Mouse (Mus musculus) testis, adult 2 months (tissue): ENCODE measurements at regions not wholly inside any gene's neighbourhood (a gene's known extent, or its start where the extent isn't known, plus 50 kb on each side); places are given as distances from the start of the nearest gene placed in this dataset.
A peak's percentile ranks its signal among the peaks of the same experiment; 100 is the strongest.

Experiments
- H3K27ac ChIP-seq: fragments of 200-500 bp; 2 replicates; pipeline ENCODE4 v1.5.1; 2012; ENCODE audit warnings: low read depth, low read length; ENCODE audit not compliant: control insufficient read depth, insufficient read depth
- H3K27me3 ChIP-seq: fragments of 200-500 bp; 2 replicates; pipeline ENCODE4 v1.6.1; 2012; ENCODE audit warnings: mild to moderate bottlenecking, low read length, moderate library complexity; ENCODE audit not compliant: control insufficient read depth, insufficient read depth
- H3K36me3 ChIP-seq: fragments of 200-500 bp; 2 replicates; pipeline ENCODE4 v1.6.1; 2012; ENCODE audit warnings: mild to moderate bottlenecking, low read length; ENCODE audit not compliant: control insufficient read depth, insufficient read depth
- H3K4me1 ChIP-seq: fragments of 200-500 bp; 2 replicates; pipeline ENCODE4 v1.6.1; 2012; ENCODE audit warnings: low read length; ENCODE audit not compliant: control insufficient read depth, insufficient read depth
- H3K4me3 ChIP-seq: fragments of 200-500 bp; 2 replicates; pipeline ENCODE4 v1.5.1; 2012; ENCODE audit warnings: low read depth, mild to moderate bottlenecking, low read length, moderate library complexity, mixed read lengths; ENCODE audit not compliant: control insufficient read depth
- CTCF ChIP-seq: fragments of 200-500 bp; IDR thresholded peaks from 2 replicates; pipeline ENCODE4 v1.5.1; 2012; ENCODE audit warnings: low read depth, mild to moderate bottlenecking, inconsistent platforms, low read length, moderate library complexity; ENCODE audit not compliant: control insufficient read depth, insufficient read depth, insufficient replicate concordance
- POLR2A ChIP-seq: fragments of 200-500 bp; IDR thresholded peaks from 2 replicates; pipeline ENCODE4 v1.6.1; 2012; ENCODE audit warnings: low read depth, mild to moderate bottlenecking, inconsistent platforms, low read length, moderate library complexity; ENCODE audit not compliant: control insufficient read depth

- Histone ChIP-seq H3K27ac (no peak overlapping the region), H3K4me1 (no peaks in the 10 kb centered on the region), H3K36me3 (no peaks in the 10 kb centered on the region), H3K4me3 (no peak overlapping the region), H3K27me3 (no peaks in the 10 kb centered on the region)
- TF ChIP-seq CTCF (no peak), POLR2A (no peak)
Observed at GRCm38 (mm10) chr13:58688249-58688648, 77.6 kb upstream of the Slc28a3 start.

GRCm38 (mm10) chr13:58694703-58695102, 84.0 kb upstream of the Slc28a3 start:
- no peaks in the 10 kb centered on the region for H3K27me3 ChIP-seq
- no peak overlapping the region for H3K27ac ChIP-seq
- no peaks in the 10 kb centered on the region for H3K4me1 ChIP-seq
- no peak overlapping the region for H3K4me3 ChIP-seq
- TF ChIP-seq CTCF, result no peak
- no peak for TF ChIP-seq POLR2A
- H3K36me3 ChIP-seq, result no peaks in the 10 kb centered on the region

DNA sequence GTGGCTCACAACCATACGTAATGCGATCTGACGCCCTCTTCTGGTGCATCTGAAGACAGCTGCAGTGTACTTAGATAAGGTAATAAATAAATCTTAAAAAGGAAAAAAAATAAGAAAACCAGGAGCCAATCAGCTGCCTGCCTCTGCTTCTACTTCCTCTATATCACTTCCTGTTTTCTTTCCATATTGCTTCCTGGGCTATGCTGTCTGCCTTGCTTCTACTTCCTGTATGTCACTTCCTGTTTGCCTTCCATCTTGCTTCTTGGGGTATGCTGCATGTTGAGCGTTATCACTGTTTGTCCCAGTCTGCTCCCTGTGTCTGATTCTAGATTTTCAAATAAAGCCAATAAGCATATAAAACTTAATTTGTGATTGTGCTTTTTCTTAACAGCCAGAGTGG, 85.3 kb upstream of the Slc28a3 start:
- H3K27ac ChIP-seq, result no peak overlapping the region
- no peak overlapping the region for H3K4me3 ChIP-seq
- TF ChIP-seq CTCF, result no peak
- no peak for TF ChIP-seq POLR2A
- H3K27me3 ChIP-seq, result no peaks in the 10 kb centered on the region
- no peaks in the 10 kb centered on the region for H3K36me3 ChIP-seq
- no peaks in the 10 kb centered on the region for H3K4me1 ChIP-seq

DNA sequence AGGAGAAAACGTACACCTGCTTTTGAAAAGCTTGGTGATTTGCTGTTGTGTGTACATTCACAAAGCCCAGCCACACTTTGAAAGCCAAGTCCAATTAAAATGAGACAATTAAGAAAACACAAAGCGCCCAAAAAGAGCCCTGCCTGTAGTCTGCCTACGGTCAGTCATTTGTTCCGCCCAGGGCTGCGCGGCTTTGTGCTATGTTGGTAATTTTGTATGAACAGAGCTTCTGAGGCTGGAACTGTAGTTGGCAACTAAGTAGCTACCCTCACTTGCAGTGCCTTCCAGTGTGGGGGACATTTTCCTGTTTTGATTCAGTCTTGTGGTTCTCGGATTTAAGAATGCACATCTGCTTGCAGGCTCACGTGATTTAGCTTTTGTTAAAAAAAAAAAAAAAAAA, 89.3 kb upstream of the Slc28a3 start:
- no peaks in the 10 kb centered on the region for H3K36me3 ChIP-seq
- H3K4me1 ChIP-seq, result no peaks in the 10 kb centered on the region
- no peak overlapping the region for H3K27ac ChIP-seq
- H3K4me3 ChIP-seq, result no peak overlapping the region
- H3K27me3 ChIP-seq, result no peaks in the 10 kb centered on the region
- TF ChIP-seq CTCF, result no peak
- TF ChIP-seq POLR2A, result no peak

- Histone ChIP-seq H3K36me3 (no peaks in the 10 kb centered on the region), H3K27ac (no peak overlapping the region), H3K4me1 (no peaks in the 10 kb centered on the region), H3K4me3 (no peak overlapping the region), H3K27me3 (no peaks in the 10 kb centered on the region)
- TF ChIP-seq CTCF (no peak), POLR2A (no peak)
Observed at GRCm38 (mm10) chr13:58704141-58704540, 93.5 kb upstream of the Slc28a3 start.

GRCm38 (mm10) chr13:58716584-58716983, 89.8 kb upstream of the Ntrk2 start:
- TF ChIP-seq POLR2A, result no peak
- TF ChIP-seq CTCF, result no peak
- Histone ChIP-seq H3K36me3 (no peaks in the 10 kb centered on the region), H3K4me3 (no peak overlapping the region), H3K27me3 (no peaks in the 10 kb centered on the region), H3K4me1 (no peaks in the 10 kb centered on the region), H3K27ac (no peak overlapping the region)

DNA sequence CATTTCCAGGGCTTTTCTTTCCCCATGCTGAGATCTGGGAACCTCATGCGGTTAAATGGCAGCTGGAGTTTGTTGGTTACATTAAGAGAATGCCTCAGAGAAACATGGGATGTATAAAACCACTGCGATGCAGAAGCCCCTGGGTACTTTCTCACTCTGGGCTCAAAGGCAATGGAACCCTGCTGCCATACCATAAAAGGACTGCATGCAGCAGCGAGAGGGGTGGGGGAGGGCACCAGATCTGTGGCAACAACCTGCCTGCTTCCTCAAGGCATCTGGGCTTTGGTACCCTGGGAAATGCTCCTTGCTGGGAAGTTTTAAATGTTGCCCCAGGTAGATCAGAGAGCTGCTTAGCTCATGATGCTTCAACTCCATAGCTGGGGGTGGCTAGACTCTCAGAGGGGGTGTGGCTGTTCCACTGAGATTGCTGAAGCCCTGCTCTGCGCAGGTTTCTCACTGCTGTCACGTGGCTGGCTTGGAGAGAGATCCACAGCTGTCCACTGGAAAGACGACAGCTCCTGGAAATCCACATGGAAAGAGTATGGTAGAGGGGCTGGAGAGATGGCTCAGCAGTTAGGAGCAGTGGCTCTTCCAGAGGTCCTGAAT, 75.8 kb upstream of the Ntrk2 start:
- Histone ChIP-seq H3K27ac (no peak overlapping the region), H3K4me1 (peaks cover 2% of the 10 kb centered on the region; the same call in 1 of the 2 replicates), H3K27me3 (no peaks in the 10 kb centered on the region), H3K36me3 (no peaks in the 10 kb centered on the region), H3K4me3 (no peak overlapping the region)
- no peak for TF ChIP-seq POLR2A
- TF ChIP-seq CTCF, result no peak

DNA sequence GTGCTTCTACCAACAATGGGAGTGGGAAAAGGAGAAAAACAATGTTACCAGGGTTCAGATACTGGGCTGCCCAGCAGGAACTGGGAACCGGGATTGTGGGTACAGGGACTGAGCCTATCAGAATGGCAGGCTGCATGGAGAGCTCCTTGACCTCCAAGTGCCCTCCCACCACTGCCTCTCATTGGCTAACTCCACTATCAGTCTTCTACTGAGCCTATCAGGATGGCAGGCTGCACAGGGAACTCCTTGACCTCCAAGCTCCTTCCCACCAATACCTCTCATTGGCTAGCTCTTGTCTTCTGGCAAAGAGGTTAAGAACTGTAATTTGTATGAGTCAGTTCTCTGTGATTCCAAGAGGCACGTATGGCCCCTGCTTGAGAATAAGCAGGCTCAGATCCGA, 73.6 kb upstream of the Ntrk2 start:
- TF ChIP-seq CTCF (no peak), POLR2A (no peak)
- H3K27me3 ChIP-seq, result no peaks in the 10 kb centered on the region
- no peaks in the 10 kb centered on the region for H3K36me3 ChIP-seq
- 0 out of 2 replicates have a peak overlapping the region, but pooled peaks have one; percentile 31 for H3K4me3 ChIP-seq
- H3K4me1 ChIP-seq, result peaks cover 2% of the 10 kb centered on the region; the same call in 1 of the 2 replicates
- no peak overlapping the region for H3K27ac ChIP-seq
